Mouse (Mus musculus) lung, adult 2 months (tissue): ENCODE data around the gene Galns.

Experiments used
- CTCF ChIP-seq: fragments of 200-500 bp; IDR thresholded peaks from 2 replicates; pipeline ENCODE4 v1.5.1; 2011; ENCODE audit warnings: mild to moderate bottlenecking, low read length, control low read depth; ENCODE audit not compliant: insufficient read depth
- POLR2A ChIP-seq: fragments of 200-500 bp; IDR thresholded peaks from 2 replicates; pipeline ENCODE4 v1.6.1; 2011; ENCODE audit warnings: low read depth, mild to moderate bottlenecking, control low read depth, low read length, borderline replicate concordance; ENCODE audit errors: extremely low read depth

DNA sequence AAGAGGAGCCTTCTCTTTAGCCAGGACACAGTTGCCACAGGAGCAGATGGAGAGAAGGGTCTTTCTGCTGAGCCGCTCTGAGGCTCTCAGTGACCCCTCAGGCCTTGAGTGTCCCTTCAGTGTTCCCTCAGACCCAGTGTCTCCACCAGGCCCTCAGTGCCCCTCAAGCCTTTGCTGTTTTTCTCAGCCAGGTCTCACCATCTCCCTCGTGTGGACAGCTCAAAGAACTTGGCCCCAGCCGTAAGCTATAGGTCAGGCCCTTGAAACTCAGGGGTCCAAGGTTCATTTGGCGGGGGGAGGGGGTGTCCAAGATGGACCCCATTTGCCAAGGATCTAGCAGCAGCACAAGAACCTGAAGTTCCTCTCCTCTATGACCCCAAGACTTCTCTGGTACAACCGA lies 13.4 kb upstream of the Galns start:
- no peak for TF ChIP-seq CTCF
- no peak for TF ChIP-seq POLR2A
